Mouse (Mus musculus): ENCODE measurements around the gene Smco4.

GRCm38 (mm10) chr9:15522887-15523286 lies 29.7 kb downstream of the Smco4 start:
- no peak for TF ChIP-seq GATA1 (IDR thresholded peaks at IDR 0.05; ENCODE audit: low read length)
- no peak for TF ChIP-seq TAL1 (IDR thresholded peaks at IDR 0.05; ENCODE audit: low read length)
